Mouse (Mus musculus) liver (tissue): ENCODE measurements at regions not wholly inside any gene's neighbourhood (a gene's known extent, or its start where the extent isn't known, plus 50 kb on each side); places are given as distances from the start of the nearest gene placed in this dataset.

Experiments
- DNase-seq: peaks from one replicate; pipeline ENCODE4 v3.0.0-alpha.2; 2020; ENCODE audit warnings: mixed read lengths

DNA sequence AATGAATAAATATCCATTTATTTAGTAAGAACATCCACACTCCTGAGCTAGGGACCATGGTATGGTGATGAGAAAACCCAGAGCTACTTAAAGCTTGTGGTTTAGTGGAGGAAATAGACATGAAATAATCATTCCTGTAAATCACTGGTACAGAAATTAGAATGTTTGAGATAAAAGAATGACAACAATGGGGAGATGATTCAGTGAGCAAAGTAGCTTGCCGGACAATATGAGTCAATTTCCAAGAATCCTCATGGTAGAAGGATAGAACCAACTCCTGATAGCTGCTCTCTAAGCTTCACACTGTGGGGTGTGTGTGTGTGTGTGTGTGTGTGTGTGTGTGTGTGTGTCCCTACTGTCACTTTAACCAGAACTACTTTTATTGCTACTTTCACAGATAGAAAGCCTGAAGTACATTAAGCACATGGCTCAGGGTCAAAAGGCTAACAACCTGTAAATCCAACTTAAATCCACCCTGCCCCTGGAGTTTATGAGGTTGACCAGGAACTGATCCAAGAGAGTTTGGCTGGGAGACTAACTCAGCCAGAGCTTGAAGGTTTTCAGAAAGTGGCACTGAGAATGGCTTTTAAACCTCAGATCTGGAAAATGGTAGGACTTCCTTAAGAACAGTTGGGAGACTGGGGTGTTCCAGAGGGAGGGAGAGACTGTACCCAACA is 336.9 kb upstream of the Gcfc2 start:
- no peak for DNase-seq

DNA sequence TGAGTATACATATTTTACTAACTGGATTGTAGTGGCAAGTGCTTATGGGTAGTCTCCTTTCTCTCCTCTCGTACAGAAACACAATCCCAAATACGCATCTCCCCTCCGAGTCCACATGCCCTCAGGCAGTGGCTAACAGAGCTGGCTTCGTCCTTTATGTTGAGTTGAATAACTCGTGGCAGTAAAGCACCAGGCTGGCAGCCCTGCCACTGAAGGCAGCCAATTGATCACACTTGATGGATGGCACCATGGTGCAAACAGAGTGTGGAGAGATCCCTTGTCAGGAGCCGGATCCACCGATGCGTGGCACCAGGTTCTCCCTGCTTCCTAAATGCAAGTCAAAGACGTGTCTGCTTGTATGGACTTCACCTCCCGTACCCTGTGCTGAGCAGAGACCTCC is 333.7 kb upstream of the Gcfc2 start:
- no peak for DNase-seq

DNA sequence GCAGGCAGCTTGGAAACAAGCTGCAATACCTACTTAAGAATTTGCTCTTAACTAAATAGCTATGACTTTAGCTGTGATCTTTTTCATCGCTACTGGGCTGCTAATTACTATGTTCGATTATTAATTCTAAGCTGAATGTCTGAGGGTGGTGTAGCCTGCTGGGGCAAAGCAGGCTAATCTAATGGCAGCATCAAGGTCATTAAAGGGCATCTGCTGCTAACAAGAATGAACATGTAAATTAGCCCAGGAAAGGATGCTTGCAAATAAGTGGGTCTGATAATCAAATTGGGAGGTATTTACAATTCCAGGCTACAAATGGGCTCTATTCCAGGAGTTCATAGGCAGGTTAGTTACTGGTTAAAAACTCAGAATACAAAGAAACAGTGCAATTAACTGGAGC is 327.5 kb upstream of the Gcfc2 start:
- DNase-seq = no peak

DNA sequence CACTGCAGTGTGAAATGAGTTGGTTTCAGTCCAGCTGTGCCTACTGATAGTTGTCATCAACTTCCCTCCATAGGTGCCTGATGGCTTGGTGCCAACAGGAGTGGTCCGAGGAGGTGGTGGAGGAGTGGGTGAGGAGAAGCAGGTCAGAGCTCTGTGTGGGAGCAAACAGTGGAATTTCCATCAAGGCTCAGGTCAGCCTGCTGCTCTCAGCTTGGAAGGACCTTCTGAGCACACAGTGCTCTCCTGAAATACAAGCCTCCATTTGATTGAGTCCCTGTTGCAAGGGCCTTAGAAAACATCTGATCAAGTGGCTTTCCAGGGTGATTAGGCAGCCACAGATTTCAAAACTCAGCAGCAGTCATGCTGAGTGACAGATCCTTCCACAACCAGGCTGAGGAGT is 314.8 kb upstream of the Gcfc2 start:
- DNase-seq = no peak

DNA sequence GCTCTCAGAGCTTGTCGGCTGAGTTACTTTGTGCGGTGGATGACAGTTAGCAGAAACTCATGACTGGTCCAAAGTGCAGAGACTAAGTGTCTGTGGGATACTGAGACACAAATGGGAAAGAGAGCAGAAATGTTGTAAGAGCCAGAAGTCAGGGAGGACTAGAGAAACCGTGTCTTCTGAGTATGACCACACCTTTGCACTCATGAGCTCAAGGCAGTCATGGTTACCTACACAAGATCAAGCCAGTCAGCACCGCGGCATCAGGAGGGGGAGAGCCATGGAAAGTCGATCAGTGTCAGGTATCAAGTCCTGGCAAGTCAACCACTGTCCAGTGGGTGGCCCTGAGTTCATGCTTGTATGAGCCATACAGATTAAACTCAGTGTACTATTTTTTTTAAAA is 311.5 kb upstream of the Gcfc2 start:
- DNase-seq = no peak

DNA sequence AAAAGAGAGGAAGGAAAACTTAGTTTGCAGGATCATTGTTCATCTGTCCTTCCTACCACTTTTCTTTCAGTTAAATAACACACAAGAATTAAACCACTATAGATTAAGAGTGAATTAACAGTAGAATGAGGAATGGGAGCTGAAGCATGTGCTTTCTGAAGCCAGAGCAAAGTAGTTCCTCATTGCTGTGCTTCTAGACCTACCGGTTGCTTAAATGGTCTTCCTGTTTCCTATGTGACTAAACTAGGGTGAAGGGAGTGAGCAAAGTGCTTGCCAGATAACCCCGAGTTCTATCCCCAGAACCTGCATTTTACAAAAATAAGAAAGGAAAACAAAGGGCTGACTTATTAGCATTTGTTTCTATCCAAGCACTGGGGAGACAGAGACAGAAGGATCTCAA is 305.5 kb upstream of the Gcfc2 start:
- no peak for DNase-seq

DNA sequence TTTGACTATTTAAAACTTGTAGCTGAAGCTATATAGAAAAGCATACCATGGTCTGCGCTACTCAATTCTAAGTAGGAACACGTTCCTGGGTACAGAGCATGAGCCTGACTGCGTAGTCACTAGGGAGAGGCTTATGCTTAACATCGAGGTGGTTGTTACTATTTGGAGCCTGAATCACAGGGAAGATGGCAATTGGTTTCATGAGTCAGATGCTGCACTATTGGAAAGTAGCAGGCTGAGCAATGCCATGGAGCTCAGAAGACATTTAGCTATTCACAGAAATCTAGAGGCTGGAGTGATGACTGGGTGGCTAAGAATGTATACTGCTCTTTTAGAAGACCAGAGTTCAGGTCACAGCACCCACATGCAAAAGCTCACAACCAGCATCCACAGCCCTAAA is 302.4 kb upstream of the Gcfc2 start:
- DNase-seq = no peak

DNA sequence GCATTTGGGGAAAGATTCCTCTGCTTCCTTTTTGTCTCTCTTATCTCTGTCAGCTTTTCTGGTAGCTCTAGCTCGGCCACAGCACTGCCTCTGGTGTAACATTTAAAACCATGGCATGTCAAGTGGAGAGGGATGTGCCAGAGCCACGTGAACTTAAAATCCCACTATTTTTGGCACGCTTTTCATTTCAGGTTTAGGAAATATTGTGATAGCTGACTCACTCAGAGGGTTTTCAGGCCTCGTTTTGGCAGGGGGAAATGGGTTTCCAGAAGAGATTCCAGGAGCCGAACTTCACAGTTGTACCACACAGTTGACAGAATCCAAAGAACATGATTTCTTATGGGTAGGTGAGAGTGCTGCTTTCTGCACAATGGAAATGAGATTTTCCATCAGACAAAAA is 300.8 kb upstream of the Gcfc2 start:
- no peak for DNase-seq

DNA sequence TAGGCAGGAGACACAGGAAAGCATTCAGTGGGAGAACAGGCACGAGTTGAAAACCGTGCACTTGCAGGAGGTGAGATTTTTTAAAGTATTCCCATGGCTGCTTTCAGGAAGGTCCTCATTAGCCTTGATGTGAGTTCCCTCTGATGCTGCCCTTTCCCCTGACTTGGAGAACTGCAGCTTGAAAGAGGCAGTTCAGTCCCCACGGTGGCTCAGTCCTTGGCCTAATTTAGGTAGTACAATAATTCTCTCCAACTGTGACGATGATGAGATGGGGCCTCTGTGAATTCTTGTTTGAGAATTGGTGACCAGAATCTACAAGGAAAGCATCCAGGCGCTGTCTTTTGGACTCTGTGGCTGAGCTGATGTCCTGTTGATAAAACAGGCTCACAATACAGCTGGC is 298.5 kb upstream of the Gcfc2 start:
- no peak for DNase-seq

DNA sequence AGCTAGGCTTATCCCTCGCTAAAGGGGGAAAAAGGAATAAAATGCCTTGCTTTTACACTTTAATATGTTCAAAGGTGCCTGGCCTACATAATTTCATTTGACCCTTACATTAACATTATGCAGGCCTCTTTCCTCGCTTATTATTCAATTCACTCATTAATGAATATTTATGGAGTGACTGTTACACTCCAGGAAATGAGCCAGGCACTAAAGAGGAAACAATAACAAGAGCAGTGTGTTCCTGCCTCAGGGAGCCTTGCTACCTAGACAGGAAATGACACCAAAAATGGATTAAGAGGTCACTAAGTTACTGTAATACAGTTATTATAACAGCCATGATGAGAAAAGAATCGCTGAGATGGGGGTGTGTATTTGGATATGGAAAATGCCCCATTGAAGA is 289.9 kb upstream of the Gcfc2 start:
- DNase-seq = no peak

DNA sequence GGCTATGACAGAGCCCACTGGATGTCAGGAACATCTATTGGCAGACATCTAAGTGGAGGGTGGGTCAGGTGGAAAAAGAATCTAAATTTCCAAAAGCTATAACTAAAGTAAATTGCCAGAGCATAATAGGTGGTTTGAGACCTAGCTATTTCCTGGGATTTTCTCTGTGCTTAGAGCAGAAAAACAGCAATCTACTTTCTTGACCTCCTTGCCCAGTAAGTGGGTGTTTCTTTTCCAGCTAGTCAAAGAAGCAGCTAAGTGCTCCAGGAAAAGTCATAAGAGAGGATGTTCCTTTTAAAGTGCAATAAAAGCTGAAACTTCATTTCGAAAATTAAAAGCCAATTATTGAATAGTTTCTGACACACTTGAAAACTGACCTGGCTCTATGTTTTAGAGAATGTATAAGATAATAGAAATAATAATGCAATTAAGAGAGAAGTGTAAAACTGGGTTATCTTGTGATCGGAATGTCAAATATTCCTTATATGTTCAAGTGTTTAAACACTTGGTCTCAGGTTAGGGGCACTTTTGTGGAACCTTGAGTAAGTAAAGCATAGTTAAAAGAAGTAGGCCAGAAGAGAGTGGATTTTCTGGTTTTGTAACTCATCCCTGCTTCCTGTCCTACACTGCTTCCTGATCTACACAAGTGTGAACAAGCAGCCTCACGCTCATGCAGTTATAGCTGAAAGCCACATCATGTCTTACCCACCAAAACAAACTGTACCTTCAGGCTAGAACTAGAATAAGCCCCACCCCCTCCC is 275.7 kb upstream of the Gcfc2 start:
- no peak for DNase-seq

DNA sequence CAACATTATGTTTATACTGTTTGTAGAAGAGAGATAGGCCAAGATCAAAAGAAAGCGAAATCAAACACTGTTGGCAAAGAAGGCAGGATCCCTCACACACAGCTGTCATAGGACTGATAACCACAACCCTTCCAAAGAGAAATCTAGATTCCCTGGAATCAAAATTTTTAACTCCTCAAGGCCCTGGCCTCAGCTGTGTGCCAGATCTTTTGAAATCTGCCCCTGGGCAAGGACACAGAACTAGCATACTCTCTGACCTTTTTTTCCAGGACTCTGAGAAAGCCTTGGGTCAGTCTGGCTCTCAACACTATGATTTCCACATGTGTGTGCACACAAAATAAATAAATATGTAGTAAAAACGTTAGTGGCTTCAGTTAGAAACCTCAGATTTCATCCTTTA is 271.6 kb upstream of the Gcfc2 start:
- no peak for DNase-seq

DNA sequence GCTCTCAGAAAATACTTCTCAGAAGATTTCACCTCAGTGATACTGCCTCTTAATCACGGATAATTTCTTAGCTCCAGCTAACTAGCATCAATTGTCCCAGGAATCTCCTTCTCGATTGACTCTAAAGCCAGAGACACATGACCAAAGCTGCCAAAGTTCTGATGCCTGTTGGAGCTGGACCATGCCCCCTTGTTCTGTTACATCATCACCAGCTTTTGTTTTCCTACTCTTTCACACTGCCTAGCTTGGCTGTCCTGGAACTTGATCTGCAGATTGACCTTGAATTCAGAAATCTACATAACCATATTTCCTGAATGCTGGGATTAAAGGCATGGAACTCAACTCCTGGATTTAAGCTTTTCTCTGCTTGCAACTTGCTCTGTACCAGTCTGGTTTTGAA is 268.3 kb upstream of the Gcfc2 start:
- no peak for DNase-seq

DNA sequence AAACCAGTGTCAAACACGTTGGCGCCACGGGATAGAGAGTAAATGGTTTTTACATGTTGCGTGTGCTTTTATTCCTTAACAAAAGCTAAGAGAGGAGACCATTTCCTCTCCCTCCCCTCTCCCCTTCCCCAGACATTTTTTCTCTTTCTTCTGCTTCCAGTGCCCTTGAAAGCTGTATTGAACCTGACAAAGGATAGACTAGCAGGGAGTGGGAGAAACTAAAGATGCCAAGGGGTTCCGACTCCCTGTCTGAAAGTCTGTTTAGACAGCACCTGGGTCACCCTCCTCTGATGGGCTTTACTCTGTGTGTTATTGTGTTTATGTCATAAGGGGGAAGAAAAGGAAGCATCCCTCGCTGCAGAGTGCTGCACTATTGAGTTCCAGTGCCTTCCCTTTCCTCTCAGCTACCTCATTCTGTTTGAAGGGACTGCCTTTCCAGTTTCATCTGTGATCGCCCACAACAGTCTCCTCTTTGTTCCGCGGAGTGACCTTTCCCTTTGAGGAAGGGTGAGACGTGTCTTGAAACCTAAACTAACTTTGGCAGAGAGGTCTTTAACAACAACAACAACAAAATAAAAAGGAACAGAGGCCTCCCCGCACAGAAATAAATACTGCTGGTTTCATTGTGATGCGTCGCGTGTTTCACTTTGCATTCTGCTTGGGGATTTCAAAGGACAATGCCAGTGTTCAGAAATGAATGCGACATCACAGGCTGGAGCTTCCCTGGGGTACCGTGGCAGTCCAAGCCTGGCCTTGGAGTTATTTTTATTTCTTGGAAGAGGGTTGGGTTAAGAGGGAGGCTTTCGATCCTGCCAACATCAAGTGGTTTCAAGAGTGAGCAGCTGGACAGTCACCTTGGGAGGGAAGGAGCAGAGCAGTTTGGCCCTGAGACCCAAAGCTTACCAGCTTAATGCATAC is 262.7 kb upstream of the Gcfc2 start:
- DNase-seq = no peak

DNA sequence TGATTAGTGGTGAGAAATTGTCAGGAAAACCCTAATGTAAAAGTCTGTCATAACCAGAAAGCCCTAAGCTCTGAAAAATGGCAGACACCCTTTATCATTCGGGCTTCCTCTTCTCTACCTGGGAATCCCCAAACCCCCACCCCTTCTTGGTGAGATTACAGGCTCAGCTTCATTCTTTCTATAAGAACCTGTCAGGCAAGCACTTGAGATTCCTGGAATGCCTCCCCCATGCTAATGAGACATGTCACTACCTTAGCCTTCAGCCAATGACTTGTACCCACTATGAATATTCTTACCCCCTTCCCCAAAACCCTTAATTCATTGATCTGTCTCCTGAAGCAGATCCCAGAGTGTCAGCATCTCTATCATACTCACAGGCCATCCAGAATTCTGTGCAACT is 254.5 kb upstream of the Gcfc2 start:
- no peak for DNase-seq

DNA sequence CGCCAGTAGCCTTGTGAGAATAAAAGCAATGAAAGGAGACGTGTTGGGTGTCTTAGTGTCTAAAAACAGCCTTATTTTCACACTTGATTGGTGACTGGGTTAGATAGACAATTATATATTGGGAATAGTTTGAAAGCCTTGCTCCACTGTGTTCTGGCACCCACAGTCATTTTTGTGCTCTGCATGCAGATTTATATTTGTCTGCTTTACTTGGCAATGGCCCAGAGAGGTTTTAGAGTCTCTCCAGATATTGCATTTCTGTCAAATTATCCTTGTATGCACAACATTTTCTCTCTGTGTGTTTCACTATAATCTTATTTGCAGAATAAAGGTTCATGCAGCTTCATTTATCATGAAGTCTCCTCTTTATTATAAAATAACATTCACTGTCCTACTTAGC is 250.2 kb upstream of the Gcfc2 start:
- no peak for DNase-seq

DNA sequence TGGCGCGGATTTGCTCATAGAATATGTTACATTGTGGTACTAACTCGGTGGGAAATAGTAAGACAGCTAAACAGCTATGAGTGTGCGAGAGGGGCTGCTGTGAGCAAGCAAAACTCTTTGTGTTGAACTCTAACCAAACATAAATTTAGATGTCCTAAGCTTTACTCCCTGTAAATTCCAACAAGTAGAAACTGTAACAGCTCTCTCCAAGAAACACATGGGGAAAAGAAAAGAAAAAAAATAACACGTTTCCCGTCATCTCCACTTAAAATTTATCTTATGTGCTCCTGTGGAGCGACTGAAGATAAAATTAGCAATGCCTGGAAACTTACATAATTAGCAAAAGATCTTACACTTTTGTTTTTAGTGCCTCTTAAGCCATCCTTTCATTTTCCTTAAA is 226.2 kb upstream of the Gcfc2 start:
- no peak for DNase-seq

DNA sequence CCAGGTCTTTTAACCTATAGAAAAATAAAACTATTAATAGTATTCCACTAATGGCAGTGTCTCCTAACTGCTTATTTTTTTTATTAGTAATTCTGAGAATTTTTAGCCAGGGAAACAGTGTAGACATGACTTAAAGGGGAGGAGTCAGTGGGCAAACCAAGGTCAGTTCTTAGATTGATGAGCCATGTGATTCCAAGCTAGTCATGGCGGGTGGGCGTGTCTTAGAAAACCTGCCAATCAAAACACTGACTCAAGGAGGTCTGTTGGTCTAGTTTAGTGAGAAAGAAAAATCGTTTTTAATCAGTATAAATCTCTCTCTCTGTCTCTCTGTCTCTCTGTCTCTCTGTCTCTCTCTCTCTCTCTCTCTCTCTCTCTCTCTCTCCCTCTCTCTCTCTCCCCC is 225.3 kb upstream of the Gcfc2 start:
- DNase-seq = no peak

DNA sequence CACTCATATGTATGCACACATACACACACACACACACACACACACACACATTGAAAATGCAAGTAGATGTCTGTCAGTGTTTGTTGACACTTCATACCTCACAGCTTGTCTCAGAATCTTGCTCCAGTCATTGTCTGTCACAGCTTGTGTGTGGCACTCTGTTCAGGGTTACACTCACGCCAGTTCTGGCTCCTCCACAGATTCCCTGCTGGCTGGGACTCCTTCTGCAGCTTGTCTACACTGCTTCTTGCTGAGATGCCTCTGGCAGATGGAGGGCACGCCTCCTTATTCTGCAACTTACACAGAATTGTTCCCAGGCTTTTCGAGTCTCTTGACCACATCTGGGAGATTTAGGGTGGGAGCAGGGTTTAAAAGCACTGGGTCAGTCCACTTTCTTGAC is 208.6 kb upstream of the Gcfc2 start:
- DNase-seq = no peak

DNA sequence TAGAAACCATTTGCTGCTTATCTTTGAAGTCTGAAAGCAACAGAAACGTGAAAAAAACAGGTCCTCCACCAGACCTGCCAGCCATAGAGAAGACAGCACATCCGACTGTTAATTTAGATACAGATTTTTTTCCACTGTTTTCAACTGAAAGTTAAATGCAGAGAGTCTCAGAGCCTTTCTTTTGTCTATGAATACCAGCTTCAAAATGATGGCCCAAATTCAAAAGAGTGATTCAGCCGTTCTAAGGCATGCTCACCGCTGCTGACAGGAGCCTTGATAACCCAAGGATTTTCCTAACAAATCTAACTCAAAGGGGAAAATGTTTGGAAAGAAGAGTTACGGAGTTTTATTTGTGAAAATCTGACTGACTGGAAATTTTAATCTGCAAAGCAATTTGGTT is 207.1 kb upstream of the Gcfc2 start:
- no peak for DNase-seq

DNA sequence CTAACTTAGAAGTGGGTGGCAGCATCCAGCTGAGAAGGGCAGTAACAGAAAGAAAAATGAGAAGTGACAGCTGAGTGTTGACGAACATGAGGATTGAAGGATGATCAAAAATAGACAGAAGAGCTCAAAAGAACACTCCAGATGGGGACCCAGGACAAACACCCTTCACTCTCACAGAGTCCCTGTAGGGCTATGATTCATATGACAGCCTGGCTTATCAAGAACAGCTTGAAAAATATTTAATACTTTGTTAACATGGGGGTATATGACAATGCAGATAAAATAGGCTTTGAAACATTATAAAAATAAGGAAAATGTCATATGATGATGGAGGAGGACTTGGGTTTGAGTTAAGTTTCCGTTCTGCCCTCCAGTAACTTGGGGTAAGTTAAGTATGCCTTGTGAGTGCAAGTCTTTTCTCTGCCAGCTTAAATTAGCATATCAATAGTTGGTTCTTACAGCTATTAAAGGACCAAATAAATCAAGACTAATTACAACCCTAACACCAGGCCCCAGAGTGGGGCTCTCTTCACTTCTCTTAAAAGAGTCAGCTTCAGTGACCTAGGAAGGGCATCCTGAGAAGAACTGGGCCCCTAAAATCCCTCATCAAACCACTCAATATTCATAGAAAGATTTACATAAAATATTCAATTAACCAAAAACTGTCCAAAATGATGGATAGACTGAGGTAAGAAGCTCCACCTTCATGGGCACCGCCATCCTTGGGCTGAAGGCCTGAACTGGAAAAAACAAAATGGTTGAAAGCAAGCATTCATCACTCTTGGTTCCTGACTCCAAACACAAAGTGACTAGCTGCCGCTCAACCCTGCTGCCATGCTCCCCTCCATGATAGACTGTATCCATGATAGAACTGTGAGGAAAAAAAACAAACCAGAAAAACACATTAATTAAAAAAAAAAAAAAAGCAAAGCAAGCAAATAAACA is 198.6 kb upstream of the Gcfc2 start:
- DNase-seq = no peak

DNA sequence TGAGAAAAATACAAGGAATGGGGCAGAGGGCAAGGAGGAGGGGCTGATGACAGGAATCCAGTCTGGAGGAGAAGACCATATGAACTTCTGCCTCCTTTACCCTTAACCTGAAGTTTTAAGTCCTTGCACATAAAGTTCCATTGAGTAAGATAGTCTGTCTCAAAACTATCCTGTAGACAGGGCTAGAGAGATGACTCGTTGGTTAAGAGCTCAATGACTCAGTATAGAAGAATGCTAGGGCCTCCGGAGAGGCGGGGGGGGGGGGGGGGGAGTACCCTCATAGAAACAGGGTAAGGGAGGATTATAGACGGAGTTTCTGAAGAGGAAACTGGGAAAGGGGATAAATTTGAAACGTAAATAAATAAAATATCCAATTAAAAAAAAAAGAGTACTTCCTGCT is 191.8 kb upstream of the Gcfc2 start:
- no peak for DNase-seq

DNA sequence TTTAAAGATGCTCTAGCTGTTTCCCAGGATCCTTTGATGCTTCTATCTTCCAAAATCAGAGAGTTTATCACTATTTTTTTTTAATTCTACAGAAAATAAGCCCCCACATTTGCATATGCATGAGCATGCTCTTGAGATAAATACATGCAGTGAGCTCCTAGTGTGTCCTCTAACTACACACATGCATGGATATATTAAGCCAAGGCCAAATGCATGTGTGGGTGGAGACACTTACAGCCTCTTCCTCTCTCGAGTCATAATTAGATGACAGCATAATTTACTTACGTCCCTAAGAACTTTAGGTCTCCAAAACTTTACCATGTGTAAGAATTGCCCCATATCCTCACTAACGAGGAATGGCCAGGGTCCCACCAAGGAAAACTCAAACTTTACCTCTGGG is 189.9 kb upstream of the Gcfc2 start:
- DNase-seq = no peak
